Comparison of ENCODE assay signal across 22 mouse cellular contexts in genomic region chr1:156458391-156459060, GRCm38 (mm10). TPM values are rescaled to one million over a fixed set of nuclear protein-coding genes. Genes with fewer than 3 reads are reported as not detected.
DNase-seq lines count a peak whose midpoint lies in the region; ATAC-seq lines count a peak whose summit lies in the region.
"Had no signal": no experiment of that assay in that cellular context is flagged by ENCODE, and none has a peak within 500 bp of the region (broad histone marks: within the 10 kb centered on the region; RNA-seq: fewer than 3 reads in every experiment).

No protein-coding gene starts in this region.

- no peak overlapping the region for H3K9ac ChIP-seq in intestine, embryonic 16.5 days (ENCODE audit: low read depth, low read length)
- no peak overlapping the region for H3K9ac ChIP-seq in intestine, embryonic 15.5 days
- no peak overlapping the region for H3K9ac ChIP-seq in liver, embryonic 12.5 days
- H3K9ac ChIP-seq: forebrain, postnatal 0 days; limb, embryonic 15.5 days had no signal

- peaks cover 40% of the 10 kb centered on the region for H3K4me1 ChIP-seq in intestine, embryonic 16.5 days (ENCODE audit: control insufficient read depth, insufficient read depth, low read length)
- 0 out of 2 replicates have a peak, but pooled peaks cover 5% of the 10 kb centered on the region for H3K4me1 ChIP-seq in intestine, embryonic 15.5 days (replicated peaks)
- H3K4me1 ChIP-seq in liver, embryonic 12.5 days: peaks cover 60% of the 10 kb centered on the region
- H3K4me1 ChIP-seq: embryonic facial prominence, embryonic 10.5 days; limb, embryonic 15.5 days had no signal

- WGBS in intestine, embryonic 16.5 days: 58% methylated on average over 8 of the region's 8 CpGs
- WGBS in intestine, embryonic 15.5 days: 53% methylated on average over 8 of the region's 8 CpGs
- WGBS in liver, embryonic 12.5 days (ENCODE audit: insufficient replicate concordance): 44% methylated on average over 8 of the region's 8 CpGs

- no peak overlapping the region for H3K4me2 ChIP-seq in intestine, embryonic 16.5 days (ENCODE audit: low read depth, low read length)
- no peak overlapping the region for H3K4me2 ChIP-seq in intestine, embryonic 15.5 days (replicated peaks)
- no peak overlapping the region for H3K4me2 ChIP-seq in liver, embryonic 12.5 days
- H3K4me2 ChIP-seq: limb, embryonic 15.5 days; midbrain, embryonic 11.5 days had no signal

- H3K27me3 ChIP-seq in intestine, embryonic 16.5 days (replicated peaks; ENCODE audit: control insufficient read depth, insufficient read depth, low read length): no peaks in the 10 kb centered on the region
- H3K27me3 ChIP-seq in intestine, embryonic 15.5 days (replicated peaks): no peaks in the 10 kb centered on the region
- H3K27me3 ChIP-seq in liver, embryonic 12.5 days (replicated peaks): no peaks in the 10 kb centered on the region
- H3K27me3 ChIP-seq: limb, embryonic 15.5 days had no signal

- H3K9me3 ChIP-seq in intestine, embryonic 16.5 days (ENCODE audit: control insufficient read depth, low read length): no peaks in the 10 kb centered on the region
- no peaks in the 10 kb centered on the region for H3K9me3 ChIP-seq in intestine, embryonic 15.5 days
- H3K9me3 ChIP-seq in liver, embryonic 12.5 days (replicated peaks): no peaks in the 10 kb centered on the region
- H3K9me3 ChIP-seq: embryonic facial prominence, embryonic 10.5 days; G1E; limb, embryonic 15.5 days had no signal

- no peak for ATAC-seq in intestine, embryonic 16.5 days
- no peak; the same call in 1 of the 2 replicates for ATAC-seq in intestine, embryonic 15.5 days
- ATAC-seq in liver, embryonic 12.5 days: 0 out of 2 replicates have a peak, but pooled peaks have one; percentile 19
- ATAC-seq: forebrain, postnatal 0 days; inflammation-experienced regulatory T-cells, adult 6 months had no signal

- no peak overlapping the region for H3K4me3 ChIP-seq in intestine, embryonic 16.5 days (ENCODE audit: low read length)
- no peak overlapping the region for H3K4me3 ChIP-seq in intestine, embryonic 15.5 days (replicated peaks)
- no peak overlapping the region for H3K4me3 ChIP-seq in liver, embryonic 12.5 days
- H3K4me3 ChIP-seq: embryonic facial prominence, embryonic 10.5 days; erythroblast, embryonic 14.5 days; limb, embryonic 15.5 days; myocyte had no signal

- peak overlapping the region; percentile 69 for H3K27ac ChIP-seq in intestine, embryonic 16.5 days (ENCODE audit: low read length)
- no peak overlapping the region for H3K27ac ChIP-seq in intestine, embryonic 15.5 days
- no peak overlapping the region for H3K27ac ChIP-seq in liver, embryonic 12.5 days
- H3K27ac ChIP-seq: embryonic facial prominence, embryonic 10.5 days; limb, embryonic 15.5 days had no signal

- H3K36me3 ChIP-seq in intestine, embryonic 16.5 days (ENCODE audit: control insufficient read depth, insufficient read depth, low read length): peaks cover 8% of the 10 kb centered on the region; the same call in 1 of the 2 replicates
- H3K36me3 ChIP-seq in intestine, embryonic 15.5 days: 0 out of 2 replicates have a peak, but pooled peaks cover 2% of the 10 kb centered on the region
- peaks cover 17% of the 10 kb centered on the region for H3K36me3 ChIP-seq in liver, embryonic 12.5 days

- DNase-seq in adipocyte (ENCODE audit: low spot score): peak; percentile 35
- DNase-seq in lung, postnatal 25 days (ENCODE audit: low spot score): peak; percentile 76
- no peak for DNase-seq in cerebellum, postnatal 4 days (ENCODE audit: low spot score in 2 of 2)
- no peak for DNase-seq in thymus, postnatal 36 days
- no peak for DNase-seq in urinary bladder, postnatal 36 days (ENCODE audit: low spot score in 2 of 2)
- DNase-seq: adrenal gland, postnatal 10 days; cerebellum, postnatal 10 days; forebrain, postnatal 0 days; gastrocnemius, postnatal 10 days; heart, postnatal 36 days; kidney, postnatal 14 days; thymus, adult 2 months had no signal

RNA-seq across cellular contexts. Expression of gene Soat1, which starts 15.6 kb away (rescaled TPM):
- polyA plus RNA-seq in intestine, embryonic 16.5 days (2015; fragmentation: Nextera tagmentation; extraction: Ambion mirVana): 84.4 and 93.9 TPM in 2 replicates
- 78.4 and 88.6 TPM in 2 replicates for polyA plus RNA-seq in intestine, embryonic 15.5 days (2015; fragmentation: Nextera tagmentation; extraction: Ambion mirVana)
- 19.5 and 24.3 TPM in 2 replicates for polyA plus RNA-seq in liver, embryonic 12.5 days (2016; fragmentation: Nextera tagmentation; extraction: Ambion mirVana)

RNA-seq across cellular contexts. Expression of gene Axdnd1, which starts 37.6 kb away (rescaled TPM):
- polyA plus RNA-seq in intestine, embryonic 16.5 days (2015; fragmentation: Nextera tagmentation; extraction: Ambion mirVana): 0.16 and 0.29 TPM in 2 replicates
- 0.28 and 0.76 TPM in 2 replicates for polyA plus RNA-seq in intestine, embryonic 15.5 days (2015; fragmentation: Nextera tagmentation; extraction: Ambion mirVana)
- 0.23 TPM in 1 of 2 replicates, not detected in the other for polyA plus RNA-seq in liver, embryonic 12.5 days (2016; fragmentation: Nextera tagmentation; extraction: Ambion mirVana)
- polyA plus RNA-seq: erythroblast, embryonic 14.5 days; G1E had no signal

Comparison
In these comparisons a context has a peak if more than half of its experiments do, and no peak if none do; other contexts are left out.
1. DNase-seq: peak in adipocyte (single experiment) and lung, postnatal 25 days (single experiment); none in cerebellum, postnatal 4 days (0 of 2), thymus, postnatal 36 days (0 of 2) and urinary bladder, postnatal 36 days (0 of 2).